Mouse (Mus musculus) layer of hippocampus, adult 2 months (tissue): ENCODE data around the gene Sspo. TPM values are rescaled to one million over a fixed set of nuclear protein-coding genes. Genes with fewer than 3 reads are reported as not detected.

Source experiments
- DNase-seq, 2 experiments: peaks; one replicate each; pipeline ENCODE4 v3.0.0; 2022; ENCODE audit warnings: low spot score in 2 of 2
- H3K27ac ChIP-seq: fragments of 200-600 bp; 2 replicates; pipeline ENCODE4 v1.8.1; 2022
- H3K4me3 ChIP-seq: fragments of 200-600 bp; 2 replicates; pipeline ENCODE4 v1.8.1; 2022; ENCODE audit warnings: mild to moderate bottlenecking
- CTCF ChIP-seq: fragments of 200-600 bp; conservative IDR thresholded peaks from 2 replicates; pipeline ENCODE4 v1.8.1; 2022; ENCODE audit warnings: antibody characterized with exemption, mild to moderate bottlenecking, moderate library complexity
- total RNA-seq, 2 experiments: library from RNA; stranded (reverse); gene quantifications; 2 replicates each; pipeline ENCODE4 v1.2.3; 2021

The Sspo gene
- total RNA-seq, 2 experiments from 2014 or later: 0.92 to 1.5 TPM

GRCm38 (mm10) chr6:48440306-48441014 lies 7.6 kb upstream of the Sspo start:
- Histone ChIP-seq H3K27ac (no peak overlapping the region), H3K4me3 (no peak overlapping the region)
- DNase-seq: no peak
- TF ChIP-seq CTCF: no peak

- peak overlapping the region; percentile 87 for H3K4me3 ChIP-seq
- peak overlapping the region; percentile 94 for H3K27ac ChIP-seq
- DNase-seq: peak; percentile 86 to 91
- no peak for TF ChIP-seq CTCF
These were observed 4.3 kb upstream of the Sspo start for GRCm38 (mm10) chr6:48443592-48444309.

GRCm38 (mm10) chr6:48444310-48445180 lies 3.5 kb upstream of the Sspo start:
- peak overlapping the region; percentile 94 for H3K27ac ChIP-seq
- peak; percentile 65 to 67 for DNase-seq
- H3K4me3 ChIP-seq: peak overlapping the region; percentile 87
- no peak for TF ChIP-seq CTCF

- Histone ChIP-seq H3K4me3 (peak within 1 kb of the TSS; percentile 87), H3K27ac (peak within 1 kb of the TSS; percentile 94)
- peak in 1 of 2 experiments; percentile 17 for DNase-seq
- TF ChIP-seq CTCF: no peak
These were observed 2.6 kb upstream of the Sspo start, which contains the start of gene Zfp467 for GRCm38 (mm10) chr6:48445181-48446101. Gene Zfp467, minus strand, starts transcription at chr6:48445825.

GRCm38 (mm10) chr6:48446256-48446655 lies 1.8 kb upstream of the Sspo start:
- Histone ChIP-seq H3K4me3 (peak overlapping the region; percentile 87), H3K27ac (peak overlapping the region; percentile 94; the same call in 1 of the 2 replicates)
- no peak for DNase-seq
- no peak for TF ChIP-seq CTCF

- no peak overlapping the region for H3K4me3 ChIP-seq
- no peak overlapping the region for H3K27ac ChIP-seq
- DNase-seq: no peak
- TF ChIP-seq CTCF: no peak
These were observed 1.1 kb upstream of the Sspo start for GRCm38 (mm10) chr6:48446896-48447295.

GRCm38 (mm10) chr6:48448527-48448926 lies 498 bp downstream of the Sspo start:
- Histone ChIP-seq H3K4me3 (no peak overlapping the region), H3K27ac (no peak overlapping the region)
- no peak for DNase-seq
- TF ChIP-seq CTCF: no peak

GRCm38 (mm10) chr6:48452151-48452550 lies 4.1 kb downstream of the Sspo start:
- Histone ChIP-seq H3K27ac (no peak overlapping the region), H3K4me3 (no peak overlapping the region)
- TF ChIP-seq CTCF: no peak
- DNase-seq: no peak

- no peak for DNase-seq
- TF ChIP-seq CTCF: no peak
- Histone ChIP-seq H3K27ac (no peak overlapping the region), H3K4me3 (no peak overlapping the region)
These were observed 4.7 kb downstream of the Sspo start for GRCm38 (mm10) chr6:48452771-48453170.

- no peak for TF ChIP-seq CTCF
- peak; percentile 17 to 42 for DNase-seq
- Histone ChIP-seq H3K27ac (no peak overlapping the region), H3K4me3 (no peak overlapping the region)
These were observed 17.1 kb downstream of the Sspo start for GRCm38 (mm10) chr6:48464966-48465679.

GRCm38 (mm10) chr6:48466715-48467114 lies 18.7 kb downstream of the Sspo start:
- H3K4me3 ChIP-seq: no peak overlapping the region
- DNase-seq: no peak
- no peak for TF ChIP-seq CTCF
- no peak overlapping the region for H3K27ac ChIP-seq

- DNase-seq: no peak
- H3K27ac ChIP-seq: no peak overlapping the region
- H3K4me3 ChIP-seq: no peak overlapping the region
- no peak for TF ChIP-seq CTCF
These were observed 19.5 kb downstream of the Sspo start for GRCm38 (mm10) chr6:48467490-48467889.
